Mouse (Mus musculus) liver, embryonic 11.5 days (tissue): ENCODE results near the gene Col9a1. TPM values are rescaled to one million over a fixed set of nuclear protein-coding genes. Genes with fewer than 3 reads are reported as not detected.

Experiments
- ATAC-seq: fragments of 200-750 bp; cut with Nextera tagmentation; replicated peaks from 2 replicates; pipeline ENCODE4 v1.8.0; 2017; ENCODE audit warnings: moderate number of reproducible peaks, mild to moderate bottlenecking, moderate TSS enrichment, moderate library complexity; ENCODE audit not compliant: low FRiP score
- DNase-seq: peaks from one replicate; pipeline ENCODE4 v3.0.0-alpha.2; 2017; ENCODE audit warnings: low spot score
- H3K27ac ChIP-seq: fragments of 300-500 bp; sonication (generic); 2 replicates; pipeline ENCODE4 v1.5.1; 2014; ENCODE audit warnings: mild to moderate bottlenecking, low read depth, low read length, control low read depth
- H3K27me3 ChIP-seq: fragments of 300-500 bp; sonication (generic); replicated peaks from 2 replicates; pipeline ENCODE4 v1.6.1; 2014; ENCODE audit warnings: low read length, mixed read lengths; ENCODE audit not compliant: control insufficient read depth, insufficient read depth
- H3K36me3 ChIP-seq: fragments of 300-500 bp; sonication (generic); 2 replicates; pipeline ENCODE4 v1.6.1; 2014; ENCODE audit warnings: mild to moderate bottlenecking, low read length, moderate library complexity, mixed read lengths; ENCODE audit not compliant: control insufficient read depth, insufficient read depth
- H3K4me1 ChIP-seq: fragments of 300-500 bp; sonication (generic); replicated peaks from 2 replicates; pipeline ENCODE4 v1.6.1; 2014; ENCODE audit warnings: low read length, mixed read lengths; ENCODE audit not compliant: control insufficient read depth, insufficient read depth
- H3K4me2 ChIP-seq: fragments of 300-500 bp; sonication (generic); 2 replicates; pipeline ENCODE4 v1.6.1; 2014; ENCODE audit warnings: mild to moderate bottlenecking, control low read depth, moderate library complexity
- H3K4me3 ChIP-seq: fragments of 300-500 bp; sonication (generic); 2 replicates; pipeline ENCODE4 v1.5.1; 2014; ENCODE audit warnings: low read depth, low read length, control low read depth
- H3K9ac ChIP-seq: fragments of 300-500 bp; sonication (generic); 2 replicates; pipeline ENCODE4 v1.6.1; 2014; ENCODE audit warnings: low read depth, low read length, control low read depth
- H3K9me3 ChIP-seq: fragments of 300-500 bp; sonication (generic); 2 replicates; pipeline ENCODE4 v1.6.1; 2016; ENCODE audit warnings: low read length, inconsistent platforms, mixed read lengths; ENCODE audit not compliant: control insufficient read depth
- WGBS: fragments of 180-500 bp; shearing (Covaris S2); extraction: QIAGEN DNeasy Blood & Tissue Kit; methylation state at CpG from one replicate; pipeline ENCODE4 v1.1.7; 2014; 5-methylcytosine and 5-hydroxymethylcytosine counted together
- polyA plus RNA-seq: library from polyadenylated mRNA; unstranded; fragments of >200 nt; fragmentation: Nextera tagmentation; extraction: Ambion mirVana; gene quantifications from 2 replicates; pipeline ENCODE4 v1.2.1, GENCODE M21; 2014

Gene Col9a1
- polyA plus RNA-seq, 1 experiment from 2014 or later = 2.8 TPM

- no peak overlapping the region for H3K4me3 ChIP-seq
- no peaks in the 10 kb centered on the region for H3K27me3 ChIP-seq
- H3K36me3 ChIP-seq = no peaks in the 10 kb centered on the region
- H3K9me3 ChIP-seq = no peaks in the 10 kb centered on the region
- H3K9ac ChIP-seq = no peak overlapping the region
- WGBS = 53% methylated on average over 3 of the region's 3 CpGs
- no peak for ATAC-seq
- no peaks in the 10 kb centered on the region for H3K4me1 ChIP-seq
- DNase-seq = no peak
- no peak overlapping the region for H3K27ac ChIP-seq
- H3K4me2 ChIP-seq = no peak overlapping the region
Observed at GRCm38 (mm10) chr1:24249105-24249664, 71.8 kb downstream of the Col9a1 start.

GRCm38 (mm10) chr1:24257961-24258360 is 80.6 kb downstream of the Col9a1 start:
- Histone ChIP-seq H3K27me3 (no peaks in the 10 kb centered on the region), H3K4me1 (no peaks in the 10 kb centered on the region), H3K4me3 (no peak overlapping the region), H3K27ac (no peak overlapping the region), H3K9me3 (no peaks in the 10 kb centered on the region), H3K9ac (no peak overlapping the region), H3K36me3 (no peaks in the 10 kb centered on the region), H3K4me2 (no peak overlapping the region)
- DNase-seq (no peak), ATAC-seq (no peak)
- 81% methylated on average over 5 of the region's 5 CpGs for WGBS

DNA sequence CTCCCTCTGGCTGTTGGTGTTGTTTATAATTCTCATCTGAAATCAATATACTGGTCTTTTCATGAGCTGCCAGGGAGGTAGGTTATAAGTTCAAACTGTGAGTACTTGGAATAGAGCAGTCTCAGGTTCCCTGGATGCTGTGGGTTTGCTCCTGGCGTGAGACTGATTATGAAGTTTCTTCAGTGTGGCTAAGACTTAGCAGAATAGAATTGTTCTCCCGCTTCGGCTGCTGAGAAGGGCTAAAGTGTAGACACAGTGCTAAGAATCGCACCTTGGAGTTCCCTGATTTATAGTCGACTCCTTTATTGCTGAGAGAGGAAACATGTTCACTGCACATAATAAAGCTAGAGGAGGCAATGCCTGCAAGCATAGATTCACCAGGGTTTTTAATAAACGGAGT is 82.0 kb downstream of the Col9a1 start:
- WGBS = 76% methylated on average over 6 of the region's 6 CpGs

GRCm38 (mm10) chr1:24261181-24261580 is 83.8 kb downstream of the Col9a1 start:
- H3K9me3 ChIP-seq = no peaks in the 10 kb centered on the region
- no peak overlapping the region for H3K4me2 ChIP-seq
- no peak overlapping the region for H3K9ac ChIP-seq
- no peak overlapping the region for H3K27ac ChIP-seq
- H3K4me3 ChIP-seq = no peak overlapping the region
- H3K36me3 ChIP-seq = no peaks in the 10 kb centered on the region
- DNase-seq = no peak
- no peak for ATAC-seq
- H3K27me3 ChIP-seq = no peaks in the 10 kb centered on the region
- no peaks in the 10 kb centered on the region for H3K4me1 ChIP-seq

More for the DNA sequence above, 82.0 kb downstream of the Col9a1 start:
- H3K27ac ChIP-seq = no peak overlapping the region
- DNase-seq (no peak), ATAC-seq (no peak)
- H3K9me3 ChIP-seq = no peaks in the 10 kb centered on the region
- no peak overlapping the region for H3K4me2 ChIP-seq
- H3K36me3 ChIP-seq = no peaks in the 10 kb centered on the region
- H3K4me1 ChIP-seq = no peaks in the 10 kb centered on the region
- no peak overlapping the region for H3K9ac ChIP-seq
- no peak overlapping the region for H3K4me3 ChIP-seq
- H3K27me3 ChIP-seq = no peaks in the 10 kb centered on the region

GRCm38 (mm10) chr1:24267022-24267421 is 89.6 kb downstream of the Col9a1 start:
- no peaks in the 10 kb centered on the region for H3K9me3 ChIP-seq
- H3K36me3 ChIP-seq = no peaks in the 10 kb centered on the region
- H3K4me3 ChIP-seq = no peak overlapping the region
- no peak overlapping the region for H3K4me2 ChIP-seq
- WGBS = 39% methylated on average over 3 of the region's 3 CpGs
- H3K27ac ChIP-seq = no peak overlapping the region
- H3K4me1 ChIP-seq = no peaks in the 10 kb centered on the region
- no peak overlapping the region for H3K9ac ChIP-seq
- ATAC-seq (no peak), DNase-seq (no peak)
- H3K27me3 ChIP-seq = no peaks in the 10 kb centered on the region

- 65% methylated on average over 6 of the region's 6 CpGs for WGBS
- H3K4me3 ChIP-seq = no peak overlapping the region
- no peaks in the 10 kb centered on the region for H3K27me3 ChIP-seq
- H3K9ac ChIP-seq = no peak overlapping the region
- H3K36me3 ChIP-seq = no peaks in the 10 kb centered on the region
- no peak overlapping the region for H3K27ac ChIP-seq
- DNase-seq (no peak), ATAC-seq (no peak)
- no peak overlapping the region for H3K4me2 ChIP-seq
- H3K4me1 ChIP-seq = no peaks in the 10 kb centered on the region
- no peaks in the 10 kb centered on the region for H3K9me3 ChIP-seq
Observed at GRCm38 (mm10) chr1:24286360-24286759, 109.0 kb downstream of the Col9a1 start.

- Histone ChIP-seq H3K27me3 (no peaks in the 10 kb centered on the region), H3K27ac (no peak overlapping the region)
Observed at GRCm38 (mm10) chr1:24292515-24292914, 115.1 kb downstream of the Col9a1 start.

DNA sequence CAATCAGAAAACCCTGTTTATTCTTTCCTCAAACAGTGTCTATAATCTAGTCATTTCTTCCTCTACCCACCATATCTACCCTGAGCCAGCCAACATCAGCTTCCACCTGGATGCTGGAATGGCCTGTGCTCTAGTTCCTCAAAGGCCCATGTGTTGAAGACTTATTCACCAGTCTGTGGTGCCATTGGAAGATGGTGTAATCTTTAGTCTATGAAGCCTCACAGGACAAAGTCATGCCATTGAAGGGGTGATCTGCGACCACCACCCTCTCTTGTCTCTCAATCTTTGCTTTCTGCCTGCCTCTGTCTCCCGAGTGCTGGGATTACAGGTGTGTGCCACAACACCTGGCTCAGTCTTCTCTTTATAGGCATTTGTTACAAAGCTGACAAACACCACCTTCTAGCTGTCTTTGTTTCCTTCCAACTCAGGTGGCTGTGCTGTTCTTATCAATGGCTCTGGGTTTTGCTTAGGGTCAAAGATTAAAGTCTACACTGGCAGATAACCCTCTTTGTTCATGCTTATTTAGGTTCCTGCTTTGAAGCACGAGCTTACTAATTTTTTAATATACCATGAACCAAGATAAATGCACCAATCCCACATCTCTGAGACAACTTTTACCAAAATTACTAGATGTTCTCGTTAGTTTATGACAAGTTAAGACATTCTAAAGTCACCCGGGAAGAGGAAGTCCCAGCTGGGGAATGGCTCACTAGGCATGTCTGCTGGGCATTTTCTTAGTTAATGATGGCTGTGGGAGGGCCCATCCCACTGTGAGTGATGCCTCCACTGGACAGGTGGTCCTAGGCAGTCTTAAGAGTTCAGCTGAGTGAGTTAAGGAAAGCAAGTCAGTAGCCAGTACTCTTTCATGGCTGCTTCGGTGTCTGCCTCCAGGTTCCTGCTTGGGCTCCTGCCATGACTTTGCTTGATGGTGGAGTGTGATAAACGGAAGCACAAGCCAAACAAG is 117.9 kb downstream of the Col9a1 start:
- no peak for DNase-seq
- Histone ChIP-seq H3K4me2 (no peak overlapping the region), H3K9ac (no peak overlapping the region), H3K27ac (no peak overlapping the region), H3K36me3 (no peaks in the 10 kb centered on the region), H3K27me3 (no peaks in the 10 kb centered on the region), H3K4me3 (no peak overlapping the region), H3K4me1 (no peaks in the 10 kb centered on the region), H3K9me3 (no peaks in the 10 kb centered on the region)
- no peak for ATAC-seq
- WGBS = 71% methylated on average over 7 of the region's 7 CpGs

More at GRCm38 (mm10) chr1:24292515-24292914, 115.1 kb downstream of the Col9a1 start:
- 64% methylated on average over 2 of the region's 2 CpGs for WGBS
- Histone ChIP-seq H3K4me1 (no peaks in the 10 kb centered on the region), H3K9me3 (no peaks in the 10 kb centered on the region), H3K4me2 (no peak overlapping the region), H3K4me3 (no peak overlapping the region), H3K9ac (no peak overlapping the region), H3K36me3 (no peaks in the 10 kb centered on the region)
- DNase-seq (no peak), ATAC-seq (no peak)

DNA sequence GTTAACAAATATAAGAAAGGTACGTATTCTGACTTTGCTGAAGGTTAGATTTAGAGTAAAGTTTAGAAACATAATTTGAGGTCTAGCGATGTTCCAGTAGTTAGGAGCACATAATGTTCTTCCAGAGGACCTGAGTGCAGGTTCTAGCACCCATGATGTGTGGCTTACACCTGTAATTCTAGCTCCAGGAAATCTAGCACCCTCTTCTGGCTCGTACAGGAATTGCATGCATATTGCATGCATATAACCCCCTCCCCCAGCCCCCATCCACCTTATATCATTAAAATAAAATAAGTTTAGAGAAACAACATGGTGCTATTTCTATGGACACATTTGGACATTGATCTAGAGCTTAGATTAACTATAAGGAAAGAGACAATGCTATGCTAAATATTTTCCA is 123.3 kb downstream of the Col9a1 start:
- 68% methylated on average over 3 of the region's 3 CpGs for WGBS
- H3K9me3 ChIP-seq = no peaks in the 10 kb centered on the region
- no peak overlapping the region for H3K27ac ChIP-seq
- no peaks in the 10 kb centered on the region for H3K27me3 ChIP-seq
- ATAC-seq = no peak
- no peak overlapping the region for H3K4me3 ChIP-seq
- H3K9ac ChIP-seq = no peak overlapping the region
- no peaks in the 10 kb centered on the region for H3K36me3 ChIP-seq
- H3K4me1 ChIP-seq = no peaks in the 10 kb centered on the region
- no peak for DNase-seq
- no peak overlapping the region for H3K4me2 ChIP-seq
